Mouse (Mus musculus) neutrophil, adult 59 days (primary cell): ENCODE data around the gene Pfn5. TPM values are rescaled to one million over a fixed set of nuclear protein-coding genes. Genes with fewer than 3 reads are reported as not detected.

Experiments used
- total RNA-seq, 2 experiments: library from RNA; stranded (reverse); gene quantifications; 1 replicate in 1 of 2; 2 replicates in 1 of 2; pipeline ENCODE4 v1.2.4; 2023

Gene Pfn5
- not detected for total RNA-seq

GRCm38 (mm10) chrX:95557887-95558286, at the start of gene Pfn5, which contains the start of gene Asb12:
Pfn5 (plus strand) TSS chrX:95558104.
Asb12 (minus strand) TSS chrX:95557987.

Other genes with a start within 250 kb of the Pfn5 start
- 1 to 10 TPM; 2.0 to 2.7 TPM for gene Amer1, start 113.2 kb upstream of the Pfn5 start, total RNA-seq
- gene Asb12, start 117 bp upstream of the Pfn5 start, total RNA-seq = not detected
- 1 to 10 TPM in 1 of 2 experiments, under 1 TPM in 1; 0.79 to 1.2 TPM for gene Zc4h2, start 100.4 kb downstream of the Pfn5 start, total RNA-seq
- not detected for gene Zc3h12b, start 153.6 kb downstream of the Pfn5 start, total RNA-seq